Mouse (Mus musculus) left cerebral cortex, postnatal 25 days (tissue): ENCODE measurements around the gene Fbxo28. TPM values are rescaled to one million over a fixed set of nuclear protein-coding genes. Genes with fewer than 3 reads are reported as not detected.

Experiments
- total RNA-seq, 2 experiments: library from RNA; stranded (reverse); gene quantifications; 2 replicates each; pipeline ENCODE4 v1.2.3; 2021

Fbxo28 gene
- total RNA-seq, 2 experiments from 2014 or later = 51.2 to 52.5 TPM

Other genes starting within 250 kb of the Fbxo28 start
- gene Srp9, start 216.9 kb downstream of the Fbxo28 start, total RNA-seq = 10 to 100 TPM; 61.0 to 64.1 TPM
- not detected for gene Vmn1r1, start 177.1 kb downstream of the Fbxo28 start, total RNA-seq
- 10 to 100 TPM; 75.5 to 75.6 TPM for gene Degs1, start 58.8 kb downstream of the Fbxo28 start, total RNA-seq
- 10 to 100 TPM; 19.2 to 20.4 TPM for gene Trp53bp2, start 67.5 kb upstream of the Fbxo28 start, total RNA-seq
- 10 to 100 TPM; 52.9 to 61.4 TPM for gene Capn2, start 176.0 kb upstream of the Fbxo28 start, total RNA-seq
- gene Capn8, start 223.4 kb upstream of the Fbxo28 start, total RNA-seq = not detected